Mouse (Mus musculus): ENCODE results near the gene Mmrn2.
A peak's percentile ranks its signal among the peaks of the same experiment; 100 is the strongest.
"Not testable (repeated sequence)": the region's sequence is repeated elsewhere in the genome, so short reads cannot be mapped to it uniquely, and the experiment has no call there.

Mmrn2 gene

GRCm38 (mm10) chr14:34362726-34363445 is 12.4 kb upstream of the Mmrn2 start:
- DNase-seq = peak; percentile 87

- peak; percentile 89 for DNase-seq
Observed at GRCm38 (mm10) chr14:34363490-34364253, 11.6 kb upstream of the Mmrn2 start.

- DNase-seq = not testable (repeated sequence)
Observed at GRCm38 (mm10) chr14:34364254-34365146, 10.8 kb upstream of the Mmrn2 start.

- no peak for DNase-seq
Observed at GRCm38 (mm10) chr14:34365147-34365507, 10.1 kb upstream of the Mmrn2 start.

- DNase-seq = no peak
Observed at GRCm38 (mm10) chr14:34370203-34370602, 5.1 kb upstream of the Mmrn2 start.

GRCm38 (mm10) chr14:34370921-34371320 is 4.3 kb upstream of the Mmrn2 start:
- no peak for DNase-seq

- no peak for DNase-seq
Observed at GRCm38 (mm10) chr14:34371763-34372162, 3.5 kb upstream of the Mmrn2 start.

- DNase-seq = peak; percentile 63
Observed at GRCm38 (mm10) chr14:34372646-34373045, 2.6 kb upstream of the Mmrn2 start.

- no peak for DNase-seq
Observed at GRCm38 (mm10) chr14:34373581-34373980, 1.7 kb upstream of the Mmrn2 start.

- no peak for DNase-seq
Observed at GRCm38 (mm10) chr14:34374577-34374976, 688 bp upstream of the Mmrn2 start, which contains the start of gene Sncg. Gene Sncg (minus strand): TSS chr14:34374789.

GRCm38 (mm10) chr14:34375941-34376340 is 676 bp downstream of the Mmrn2 start:
- DNase-seq = no peak

- DNase-seq = no peak
Observed at GRCm38 (mm10) chr14:34377121-34377520, 1.9 kb downstream of the Mmrn2 start.

- DNase-seq = peak; percentile 32
Observed at GRCm38 (mm10) chr14:34378560-34379331, 3.5 kb downstream of the Mmrn2 start.

- DNase-seq = no peak
Observed at GRCm38 (mm10) chr14:34382921-34383704, 7.8 kb downstream of the Mmrn2 start.

- no peak for DNase-seq
Observed at GRCm38 (mm10) chr14:34393295-34393694, 18.0 kb downstream of the Mmrn2 start.

GRCm38 (mm10) chr14:34397871-34398270 is 22.6 kb downstream of the Mmrn2 start:
- no peak for DNase-seq

- DNase-seq = no peak
Observed at GRCm38 (mm10) chr14:34398901-34399300, 23.6 kb downstream of the Mmrn2 start.

- no peak for DNase-seq
Observed at GRCm38 (mm10) chr14:34399301-34399700, 24.0 kb downstream of the Mmrn2 start.

- DNase-seq = no peak
Observed at GRCm38 (mm10) chr14:34400021-34400420, 24.8 kb downstream of the Mmrn2 start.

GRCm38 (mm10) chr14:34401135-34401534 is 25.9 kb downstream of the Mmrn2 start:
- peak; percentile 94 for DNase-seq

GRCm38 (mm10) chr14:34402871-34403270 is 27.6 kb downstream of the Mmrn2 start:
- DNase-seq = no peak

GRCm38 (mm10) chr14:34403424-34403823 is 28.2 kb downstream of the Mmrn2 start:
- no peak for DNase-seq
